Mouse (Mus musculus): ENCODE data around the gene Colgalt1.

DNA sequence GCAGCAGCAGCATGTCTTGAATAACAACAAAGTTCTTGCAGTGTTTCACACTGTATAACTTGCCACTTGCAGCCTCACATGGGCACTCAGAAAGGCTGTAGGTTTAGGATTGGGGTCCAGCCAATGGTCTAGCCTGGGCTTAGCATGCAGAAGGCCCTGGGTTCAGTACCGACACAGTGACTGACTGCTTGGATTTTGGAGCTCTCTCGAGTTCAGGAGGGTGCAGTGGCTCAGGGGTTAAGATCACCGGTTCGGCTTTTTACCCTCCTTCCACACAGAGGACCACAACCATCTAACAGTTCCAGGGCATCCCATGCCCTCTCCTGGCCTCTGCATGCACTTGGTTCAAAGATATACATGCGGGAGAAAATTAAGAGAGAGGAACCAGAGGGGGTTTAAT is 19.8 kb upstream of the Colgalt1 start:
- TF ChIP-seq CTCF (conservative IDR thresholded peaks at IDR 0.05; ENCODE audit: low read length) (no peak), POU5F1 (IDR thresholded peaks at IDR 0.05; ENCODE audit: borderline replicate concordance, low read length) (no peak), NANOG (IDR thresholded peaks at IDR 0.05; ENCODE audit: borderline replicate concordance, low read length) (no peak)
